Mouse (Mus musculus) spleen, adult 2 months (tissue): ENCODE results near the gene Dlgap4.

Source experiments
- CTCF ChIP-seq: fragments of 200-500 bp; IDR thresholded peaks from 2 replicates; pipeline ENCODE4 v1.5.1; 2011; ENCODE audit warnings: mild to moderate bottlenecking, inconsistent platforms; ENCODE audit not compliant: insufficient read depth, insufficient read length, insufficient replicate concordance; ENCODE audit errors: extremely low read depth
- POLR2A ChIP-seq: fragments of 200-500 bp; IDR thresholded peaks from 2 replicates; pipeline ENCODE4 v1.6.1; 2011; ENCODE audit warnings: low read depth, low read length, inconsistent platforms

- TF ChIP-seq CTCF (no peak), POLR2A (no peak)
Measured at GRCm38 (mm10) chr2:156581244-156581643, 32.3 kb upstream of the Dlgap4 start.
